Mouse (Mus musculus) gastrocnemius, postnatal 4 days (tissue): ENCODE measurements around the gene Smo. TPM values are rescaled to one million over a fixed set of nuclear protein-coding genes. Genes with fewer than 3 reads are reported as not detected.

Source experiments
- total RNA-seq, 2 experiments: library from RNA; stranded (reverse); gene quantifications; 2 replicates each; pipeline ENCODE4 v1.2.3; 2021

Smo gene
- total RNA-seq, 2 experiments from 2014 or later: 43.7 to 43.9 TPM

Other genes starting within 250 kb of the Smo start
- 10 to 100 TPM; 37.6 to 40.5 TPM for gene Kcp, start 227.6 kb upstream of the Smo start, total RNA-seq
- gene Irf5, start 208.9 kb upstream of the Smo start, total RNA-seq: 1 to 10 TPM; 3.7 to 4.5 TPM
- gene Tnpo3, start 125.6 kb upstream of the Smo start, total RNA-seq: 10 to 100 TPM; 47.2 to 52.3 TPM
- 1 to 10 TPM; 5.4 to 6.3 TPM for gene Tspan33, start 41.3 kb upstream of the Smo start, total RNA-seq
- gene Ahcyl2, start 32.5 kb downstream of the Smo start, total RNA-seq: 10 to 100 TPM; 15.2 to 18.4 TPM
- 10 to 100 TPM; 10.3 to 10.9 TPM for gene Strip2, start 181.5 kb downstream of the Smo start, total RNA-seq